Mouse (Mus musculus): ENCODE data around the gene Scgb2b24. TPM values are rescaled to one million over a fixed set of nuclear protein-coding genes. Genes with fewer than 3 reads are reported as not detected.

Gene Scgb2b24
- not detected in 2 replicates for total RNA-seq (2017)

GRCm38 (mm10) chr7:33739212-33739611 is at the start of gene Scgb2b24:
Scgb2b24 (minus strand) TSS chr7:33739312.
- ATAC-seq (replicated peaks; ENCODE audit: low read depth, poor library complexity, severe bottlenecking) = no peak

GRCm38 (mm10) chr7:33743499-33743898 is 4.4 kb upstream of the Scgb2b24 start, which contains the start of gene Scgb1b24:
Scgb1b24 (plus strand) TSS chr7:33743799.
- ATAC-seq (replicated peaks; ENCODE audit: low read depth, poor library complexity, severe bottlenecking) = no peak

GRCm38 (mm10) chr7:33689864-33690263 is 49.2 kb downstream of the Scgb2b24 start:
- no peak for ATAC-seq (replicated peaks; ENCODE audit: low read depth, poor library complexity, severe bottlenecking)

Other genes with a start within 250 kb of the Scgb2b24 start
- not detected in 2 replicates for gene Scgb2b21, start 218.9 kb downstream of the Scgb2b24 start, total RNA-seq (2017)
- not detected in 2 replicates for gene Scgb1b24, start 4.5 kb upstream of the Scgb2b24 start, total RNA-seq (2017)
- gene Scgb2b26, start 205.7 kb upstream of the Scgb2b24 start, total RNA-seq (2017) = not detected in 2 replicates